Mouse (Mus musculus): ENCODE results near the gene Dpf2. TPM values are rescaled to one million over a fixed set of nuclear protein-coding genes. Genes with fewer than 3 reads are reported as not detected.

The Dpf2 gene
- polyA plus RNA-seq, 1 experiment = not detected

- H3K27ac ChIP-seq (ENCODE audit: insufficient read depth, low read depth, low read length) = no peak overlapping the region
- peaks cover 15% of the 10 kb centered on the region for H3K4me1 ChIP-seq (ENCODE audit: control insufficient read depth, insufficient read depth, low read length)
- TF ChIP-seq CTCF (IDR thresholded peaks at IDR 0.05; ENCODE audit: insufficient read depth, low read depth, low read length) = no peak
- TF ChIP-seq POLR2A (IDR thresholded peaks at IDR 0.05; ENCODE audit: insufficient read depth, low read depth, low read length) = no peak
- H3K4me3 ChIP-seq (ENCODE audit: insufficient read depth, low read depth, low read length) = no peak overlapping the region
- WGBS = 92% methylated on average over 6 of the region's 6 CpGs
Measured at GRCm38 (mm10) chr19:5868096-5868495, 44.7 kb downstream of the Dpf2 start.

GRCm38 (mm10) chr19:5864710-5865398, 48.0 kb downstream of the Dpf2 start:
- Histone ChIP-seq H3K4me1 (ENCODE audit: control insufficient read depth, insufficient read depth, low read length) (no peaks in the 10 kb centered on the region), H3K27ac (ENCODE audit: insufficient read depth, low read depth, low read length) (no peak overlapping the region), H3K4me3 (ENCODE audit: insufficient read depth, low read depth, low read length) (no peak overlapping the region)
- TF ChIP-seq POLR2A (IDR thresholded peaks at IDR 0.05; ENCODE audit: insufficient read depth, low read depth, low read length) = no peak
- no peak for TF ChIP-seq CTCF (IDR thresholded peaks at IDR 0.05; ENCODE audit: insufficient read depth, low read depth, low read length)
- WGBS = 93% methylated on average over 20 of the region's 20 CpGs

- no peak overlapping the region for H3K4me3 ChIP-seq (ENCODE audit: insufficient read depth, low read depth, low read length)
- no peaks in the 10 kb centered on the region for H3K4me1 ChIP-seq (ENCODE audit: control insufficient read depth, insufficient read depth, low read length)
- H3K27ac ChIP-seq (ENCODE audit: insufficient read depth, low read depth, low read length) = no peak overlapping the region
- 95% methylated on average over 5 of the region's 5 CpGs for WGBS
- TF ChIP-seq POLR2A (IDR thresholded peaks at IDR 0.05; ENCODE audit: insufficient read depth, low read depth, low read length) (no peak), CTCF (IDR thresholded peaks at IDR 0.05; ENCODE audit: insufficient read depth, low read depth, low read length) (no peak)
Measured at GRCm38 (mm10) chr19:5863776-5864175, 49.0 kb downstream of the Dpf2 start.

- TF ChIP-seq CTCF (IDR thresholded peaks at IDR 0.05; ENCODE audit: insufficient read depth, low read depth, low read length) = no peak
- TF ChIP-seq POLR2A (IDR thresholded peaks at IDR 0.05; ENCODE audit: insufficient read depth, low read depth, low read length) = no peak
- H3K4me1 ChIP-seq (ENCODE audit: control insufficient read depth, insufficient read depth, low read length) = no peaks in the 10 kb centered on the region
- 97% methylated on average over 14 of the region's 14 CpGs for WGBS
- H3K27ac ChIP-seq (ENCODE audit: insufficient read depth, low read depth, low read length) = no peak overlapping the region
- no peak overlapping the region for H3K4me3 ChIP-seq (ENCODE audit: insufficient read depth, low read depth, low read length)
Measured at GRCm38 (mm10) chr19:5862335-5863085, 50.3 kb downstream of the Dpf2 start.

GRCm38 (mm10) chr19:5856604-5857003, 56.2 kb downstream of the Dpf2 start:
- WGBS = 82% methylated on average over 9 of the region's 9 CpGs
- TF ChIP-seq CTCF (IDR thresholded peaks at IDR 0.05; ENCODE audit: insufficient read depth, low read depth, low read length) (no peak), POLR2A (IDR thresholded peaks at IDR 0.05; ENCODE audit: insufficient read depth, low read depth, low read length) (no peak)
- no peak overlapping the region for H3K27ac ChIP-seq (ENCODE audit: insufficient read depth, low read depth, low read length)
- no peaks in the 10 kb centered on the region for H3K4me1 ChIP-seq (ENCODE audit: control insufficient read depth, insufficient read depth, low read length)
- H3K4me3 ChIP-seq (ENCODE audit: insufficient read depth, low read depth, low read length) = no peak overlapping the region

GRCm38 (mm10) chr19:5852035-5852722, 60.6 kb downstream of the Dpf2 start:
- WGBS = 92% methylated on average over 12 of the region's 12 CpGs
- TF ChIP-seq CTCF (IDR thresholded peaks at IDR 0.05; ENCODE audit: insufficient read depth, low read depth, low read length) (no peak), POLR2A (IDR thresholded peaks at IDR 0.05; ENCODE audit: insufficient read depth, low read depth, low read length) (no peak)
- no peak overlapping the region for H3K4me3 ChIP-seq (ENCODE audit: insufficient read depth, low read depth, low read length)
- H3K27ac ChIP-seq (ENCODE audit: insufficient read depth, low read depth, low read length) = no peak overlapping the region
- peaks cover 31% of the 10 kb centered on the region for H3K4me1 ChIP-seq (ENCODE audit: control insufficient read depth, insufficient read depth, low read length)

- Histone ChIP-seq H3K27ac (ENCODE audit: insufficient read depth, low read depth, low read length) (no peak overlapping the region), H3K4me1 (ENCODE audit: control insufficient read depth, insufficient read depth, low read length) (peaks cover 37% of the 10 kb centered on the region), H3K4me3 (ENCODE audit: insufficient read depth, low read depth, low read length) (no peak overlapping the region)
- WGBS = 63% methylated on average over 5 of the region's 5 CpGs
- TF ChIP-seq CTCF (IDR thresholded peaks at IDR 0.05; ENCODE audit: insufficient read depth, low read depth, low read length) (no peak), POLR2A (IDR thresholded peaks at IDR 0.05; ENCODE audit: insufficient read depth, low read depth, low read length) (no peak)
Measured at GRCm38 (mm10) chr19:5851481-5851971, 61.3 kb downstream of the Dpf2 start.

GRCm38 (mm10) chr19:5850860-5851259, 62.0 kb downstream of the Dpf2 start:
- Histone ChIP-seq H3K4me3 (ENCODE audit: insufficient read depth, low read depth, low read length) (no peak overlapping the region), H3K4me1 (ENCODE audit: control insufficient read depth, insufficient read depth, low read length) (peaks cover 38% of the 10 kb centered on the region), H3K27ac (ENCODE audit: insufficient read depth, low read depth, low read length) (no peak overlapping the region)
- TF ChIP-seq POLR2A (IDR thresholded peaks at IDR 0.05; ENCODE audit: insufficient read depth, low read depth, low read length) (no peak), CTCF (IDR thresholded peaks at IDR 0.05; ENCODE audit: insufficient read depth, low read depth, low read length) (no peak)
- 87% methylated on average over 3 of the region's 3 CpGs for WGBS

All from olfactory bulb, adult 2 months (tissue).